ENCODE assay signal across 25 mouse cellular contexts in genomic region chr5:73032481-73032880, GRCm38 (mm10). TPM values are rescaled to one million over a fixed set of nuclear protein-coding genes. Genes with fewer than 3 reads are reported as not detected.
"Had no signal": no experiment of that assay in that cellular context is flagged by ENCODE, and none has a peak within 500 bp of the region (broad histone marks: within the 10 kb centered on the region; RNA-seq: fewer than 3 reads in every experiment).

No protein-coding gene starts in this region.

- H3K4me1 ChIP-seq: neural tube, embryonic 13.5 days; neural tube, embryonic 15.5 days; stomach, embryonic 15.5 days had no signal

- H3K27ac ChIP-seq: neural tube, embryonic 13.5 days; neural tube, embryonic 15.5 days; stomach, embryonic 15.5 days; stomach, postnatal 0 days had no signal

- H3K27me3 ChIP-seq: neural tube, embryonic 13.5 days; neural tube, embryonic 15.5 days; stomach, embryonic 15.5 days had no signal

- DNase-seq: retina, postnatal 1 day; right cerebral cortex, adult 18-20 months; right cerebral cortex, postnatal 14 days; right cerebral cortex, postnatal 25 days; right cerebral cortex, postnatal 4 days; spleen, adult 18-20 months; thymus, adult 18-20 months; thymus, adult 2 months; thymus, postnatal 14 days; thymus, postnatal 25 days; thymus, postnatal 36 days; thymus, postnatal 4 days had no signal

- H3K9me3 ChIP-seq: neural tube, embryonic 13.5 days; neural tube, embryonic 15.5 days; stomach, embryonic 15.5 days had no signal

- H3K4me3 ChIP-seq: neural tube, embryonic 13.5 days; neural tube, embryonic 15.5 days; stomach, embryonic 15.5 days had no signal

- H3K9ac ChIP-seq: neural tube, embryonic 13.5 days; neural tube, embryonic 15.5 days; stomach, embryonic 15.5 days had no signal

- H3K4me2 ChIP-seq: neural tube, embryonic 13.5 days; neural tube, embryonic 15.5 days; stomach, embryonic 15.5 days had no signal

RNA-seq across cellular contexts. Expression of gene Slc10a4, which starts 25.8 kb away (rescaled TPM):
- total RNA-seq: neutrophil, adult 5-6 weeks had no signal
- polyA plus RNA-seq: spleen, adult 2 months had no signal

RNA-seq across cellular contexts. Expression of gene Gm10135, which starts 58.0 kb away (rescaled TPM):
- polyA plus RNA-seq: neural tube, embryonic 13.5 days; neural tube, embryonic 14.5 days; neural tube, embryonic 15.5 days; small intestine, adult 2 months; spleen, adult 2 months; stomach, embryonic 14.5 days; stomach, embryonic 15.5 days; stomach, embryonic 16.5 days; stomach, postnatal 0 days; testis, adult 2 months; thymus, adult 2 months; thymus, postnatal 0 days; urinary bladder, adult 2 months had no signal
